Mouse (Mus musculus): ENCODE results near the gene Adm.

- TF ChIP-seq CTCF (IDR thresholded peaks at IDR 0.05; ENCODE audit: borderline replicate concordance, insufficient read depth, low read depth, low read length) (no peak), POLR2A (IDR thresholded peaks at IDR 0.05; ENCODE audit: borderline replicate concordance, insufficient read depth, low read length) (no peak)
These were observed 39.7 kb upstream of the Adm start for GRCm38 (mm10) chr7:110587721-110588120.
